Mouse (Mus musculus) erythroblast, embryonic 14.5 days (primary cell): Measurements from ENCODE around the gene 2010111I01Rik. TPM values are rescaled to one million over a fixed set of nuclear protein-coding genes. Genes with fewer than 3 reads are reported as not detected.

ENCODE experiments used
- H3K27me3 ChIP-seq: 2 replicates; pipeline ENCODE4 v1.6.1; 2012; ENCODE audit warnings: inconsistent platforms; ENCODE audit not compliant: control insufficient read depth
- H3K36me3 ChIP-seq: 2 replicates; pipeline ENCODE4 v1.6.1; 2012; ENCODE audit warnings: mild to moderate bottlenecking, inconsistent platforms; ENCODE audit not compliant: control insufficient read depth
- H3K4me1 ChIP-seq: 2 replicates; pipeline ENCODE4 v1.6.1; 2012; ENCODE audit warnings: inconsistent platforms; ENCODE audit not compliant: control insufficient read depth
- H3K4me3 ChIP-seq: replicated peaks from 2 replicates; pipeline ENCODE3; 2012; ENCODE audit warnings: moderate library complexity, mild to moderate bottlenecking, inconsistent platforms
- H3K9me3 ChIP-seq: 2 replicates; pipeline ENCODE4 v1.6.1; 2012; ENCODE audit warnings: low read length, inconsistent platforms, mixed read lengths; ENCODE audit not compliant: control insufficient read depth
- GATA1 ChIP-seq: IDR thresholded peaks from 2 replicates; pipeline ENCODE4 v1.6.1; 2012; ENCODE audit warnings: low read length, inconsistent platforms, mixed read lengths
- TAL1 ChIP-seq: IDR thresholded peaks from 3 replicates; pipeline ENCODE4 v1.6.1; 2012; ENCODE audit warnings: low read length, inconsistent platforms, mixed read lengths
- polyA plus RNA-seq: library from polyadenylated mRNA; stranded (reverse); fragments of >175 nt; gene quantifications from 2 replicates; pipeline ENCODE4 v1.2.3, GENCODE M21; 2012

Gene 2010111I01Rik
- polyA plus RNA-seq, 1 experiment = 2.2 TPM

DNA sequence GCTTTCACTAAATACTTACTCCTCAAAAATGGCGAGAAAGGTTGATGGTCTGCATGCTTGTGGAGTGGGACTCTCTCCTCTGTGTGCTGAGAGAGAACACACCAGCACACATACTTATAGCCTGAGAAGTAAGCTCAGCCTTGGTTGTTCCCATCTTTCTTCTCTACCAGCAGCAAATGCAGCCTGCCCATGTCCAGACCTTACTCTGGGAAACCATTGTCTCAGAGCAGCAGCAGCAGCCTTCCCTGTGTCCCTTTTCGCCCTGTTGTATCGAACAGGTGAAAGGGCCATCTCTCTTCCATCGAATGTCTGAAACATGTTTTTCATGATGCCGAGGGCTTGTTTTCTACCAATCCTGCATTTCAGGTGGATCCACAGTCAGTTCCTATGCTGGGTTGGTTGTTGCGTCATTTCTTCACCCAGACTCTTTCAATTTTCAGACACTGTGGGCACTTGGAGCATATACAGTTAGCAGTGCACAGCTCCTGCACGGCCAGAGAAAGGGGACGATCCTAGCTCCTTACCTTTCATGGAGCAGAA is 285.8 kb downstream of the 2010111I01Rik start:
- Histone ChIP-seq H3K27me3 (no peaks in the 10 kb centered on the region), H3K4me3 (no peak overlapping the region), H3K4me1 (peaks cover 7% of the 10 kb centered on the region), H3K9me3 (no peaks in the 10 kb centered on the region), H3K36me3 (peaks cover 14% of the 10 kb centered on the region)
- no peak for TF ChIP-seq GATA1
- TF ChIP-seq TAL1 = no peak

DNA sequence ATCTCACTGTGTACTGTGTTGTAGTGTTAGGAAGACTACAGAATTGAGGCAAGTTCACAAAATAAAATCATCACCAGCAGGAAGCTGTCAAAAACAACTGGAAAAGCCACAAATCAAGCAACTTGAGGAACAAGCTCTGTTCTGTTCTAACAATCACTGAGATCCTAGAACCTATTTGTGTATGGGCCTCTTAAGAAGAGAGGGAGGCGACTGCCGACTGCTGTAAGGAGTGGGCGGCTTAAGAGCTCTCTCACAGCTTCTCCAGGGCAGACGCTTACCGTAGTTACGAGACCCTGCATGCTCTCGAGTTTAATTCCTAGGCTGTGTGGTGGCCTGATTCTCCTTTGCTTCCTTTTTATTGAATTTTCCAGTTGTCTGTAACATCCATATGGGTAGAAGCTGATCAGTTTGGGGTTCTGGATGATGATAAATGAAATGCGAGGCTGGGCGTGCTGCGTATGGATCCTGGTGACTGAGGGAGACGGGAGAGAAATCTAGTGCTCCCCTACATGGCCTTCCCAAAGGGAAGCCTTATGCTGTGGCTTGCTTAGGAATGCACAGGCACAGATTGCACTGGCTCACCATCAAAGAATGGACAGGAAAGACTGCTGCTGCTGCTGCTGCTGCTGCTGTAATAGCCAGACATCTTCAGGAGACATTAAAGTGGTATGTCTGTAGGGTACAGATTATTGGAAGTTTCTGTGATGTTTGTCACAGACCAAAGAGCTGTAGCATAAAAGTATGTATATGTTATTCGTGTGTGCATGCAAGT is 286.6 kb downstream of the 2010111I01Rik start:
- no peak overlapping the region for H3K4me3 ChIP-seq
- no peaks in the 10 kb centered on the region for H3K27me3 ChIP-seq
- H3K9me3 ChIP-seq = no peaks in the 10 kb centered on the region
- H3K36me3 ChIP-seq = peaks cover 14% of the 10 kb centered on the region
- peaks cover 7% of the 10 kb centered on the region for H3K4me1 ChIP-seq
- TF ChIP-seq GATA1 = no peak
- TF ChIP-seq TAL1 = no peak

DNA sequence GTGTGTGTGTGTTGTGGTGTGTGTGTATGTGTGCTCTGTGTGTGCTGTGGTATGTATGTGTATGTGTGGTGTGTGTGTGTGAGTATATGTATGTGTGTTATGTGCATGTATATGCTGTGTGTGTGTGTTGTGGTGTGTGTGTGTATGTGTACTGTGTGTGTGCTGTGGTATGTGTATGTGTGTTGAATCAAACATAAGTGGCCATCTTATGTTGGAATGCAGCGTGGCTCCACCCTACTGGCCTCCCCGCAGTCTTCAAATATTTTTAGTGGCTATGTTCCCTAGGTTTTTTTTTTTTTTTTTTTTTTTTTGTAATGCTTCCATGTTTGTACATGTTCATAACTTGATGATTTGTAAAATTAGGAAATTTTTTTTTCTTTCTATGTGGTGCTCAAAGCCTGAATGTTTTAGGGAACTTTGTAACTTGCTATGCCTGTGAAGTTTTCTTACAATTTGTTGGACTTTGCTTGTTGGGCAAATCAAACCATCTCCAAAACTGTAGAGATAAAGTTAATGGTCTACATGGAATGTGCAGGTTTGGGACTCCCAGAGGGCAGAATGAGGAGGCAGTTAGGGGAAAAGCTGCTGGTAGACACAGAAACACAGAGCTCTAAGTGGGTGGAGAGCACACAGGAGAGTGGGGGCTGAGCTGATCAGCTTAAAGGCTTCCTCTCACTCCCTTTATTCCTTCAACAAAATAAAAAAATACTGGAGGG is 287.8 kb downstream of the 2010111I01Rik start:
- H3K27me3 ChIP-seq = no peaks in the 10 kb centered on the region
- H3K4me1 ChIP-seq = peaks cover 7% of the 10 kb centered on the region
- H3K4me3 ChIP-seq = no peak overlapping the region
- peaks cover 14% of the 10 kb centered on the region for H3K36me3 ChIP-seq
- TF ChIP-seq TAL1 (no peak), GATA1 (no peak)
- no peaks in the 10 kb centered on the region for H3K9me3 ChIP-seq

DNA sequence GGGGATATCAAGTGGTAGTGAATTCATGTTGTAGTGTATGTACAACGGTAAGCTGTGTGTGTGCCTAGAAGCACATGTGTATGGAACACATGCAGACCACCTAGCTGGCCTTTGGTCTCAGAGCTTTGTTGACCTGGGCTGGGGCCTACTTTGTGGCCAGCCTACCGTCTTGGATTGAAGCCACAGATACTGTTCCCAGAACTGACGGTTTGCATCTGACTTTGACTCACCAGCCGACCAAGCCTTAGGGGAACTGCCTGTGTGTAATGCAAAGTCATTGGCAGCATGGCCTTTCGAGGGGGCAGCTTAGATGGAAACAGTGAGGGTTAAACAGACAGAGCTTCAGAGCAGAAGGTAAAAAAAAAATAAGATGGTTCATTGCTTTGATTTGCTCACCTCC is 288.5 kb downstream of the 2010111I01Rik start:
- TF ChIP-seq TAL1 = no peak
- TF ChIP-seq GATA1 = no peak
- Histone ChIP-seq H3K36me3 (peaks cover 10% of the 10 kb centered on the region), H3K9me3 (no peaks in the 10 kb centered on the region), H3K27me3 (no peaks in the 10 kb centered on the region), H3K4me3 (no peak overlapping the region), H3K4me1 (peaks cover 7% of the 10 kb centered on the region)

DNA sequence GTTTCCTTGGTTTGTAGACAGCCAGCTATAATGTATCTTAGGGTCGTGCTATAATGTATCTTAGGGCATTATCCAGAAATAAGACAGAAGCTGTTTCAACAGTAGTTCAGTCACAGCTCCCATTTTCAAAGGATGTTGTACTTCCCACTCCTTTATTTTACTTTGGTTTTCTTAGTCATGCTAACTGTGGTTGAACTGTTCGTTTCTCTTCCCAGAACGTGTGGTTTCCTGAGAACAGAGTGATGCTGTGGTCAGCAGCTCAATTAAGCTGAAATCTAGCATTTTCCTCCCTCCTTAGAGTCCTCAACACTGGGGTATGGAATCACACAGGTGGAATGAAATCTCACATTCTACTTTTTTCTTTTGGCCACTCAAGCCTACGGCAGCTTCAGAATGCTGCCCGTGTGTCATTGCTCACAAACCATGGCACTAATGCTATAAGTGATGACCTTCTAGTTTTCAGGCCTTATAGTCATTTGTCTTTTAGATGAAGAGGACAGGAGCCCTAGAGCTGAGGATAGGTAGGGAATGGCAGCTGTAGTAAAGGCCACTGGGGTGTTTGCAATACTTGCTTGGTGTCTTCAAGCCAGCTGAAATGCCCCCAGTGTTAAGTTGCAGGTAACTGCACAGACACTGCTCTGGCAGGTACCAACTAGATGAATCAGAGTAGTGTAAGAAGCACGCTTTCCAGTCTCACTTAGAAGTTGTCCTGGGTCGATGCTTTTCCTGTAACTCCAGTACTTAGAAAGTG is 289.4 kb downstream of the 2010111I01Rik start:
- no peaks in the 10 kb centered on the region for H3K27me3 ChIP-seq
- no peak for TF ChIP-seq GATA1
- TF ChIP-seq TAL1 = no peak
- H3K36me3 ChIP-seq = peaks cover 10% of the 10 kb centered on the region
- no peak overlapping the region for H3K4me3 ChIP-seq
- H3K4me1 ChIP-seq = peaks cover 7% of the 10 kb centered on the region
- no peaks in the 10 kb centered on the region for H3K9me3 ChIP-seq

DNA sequence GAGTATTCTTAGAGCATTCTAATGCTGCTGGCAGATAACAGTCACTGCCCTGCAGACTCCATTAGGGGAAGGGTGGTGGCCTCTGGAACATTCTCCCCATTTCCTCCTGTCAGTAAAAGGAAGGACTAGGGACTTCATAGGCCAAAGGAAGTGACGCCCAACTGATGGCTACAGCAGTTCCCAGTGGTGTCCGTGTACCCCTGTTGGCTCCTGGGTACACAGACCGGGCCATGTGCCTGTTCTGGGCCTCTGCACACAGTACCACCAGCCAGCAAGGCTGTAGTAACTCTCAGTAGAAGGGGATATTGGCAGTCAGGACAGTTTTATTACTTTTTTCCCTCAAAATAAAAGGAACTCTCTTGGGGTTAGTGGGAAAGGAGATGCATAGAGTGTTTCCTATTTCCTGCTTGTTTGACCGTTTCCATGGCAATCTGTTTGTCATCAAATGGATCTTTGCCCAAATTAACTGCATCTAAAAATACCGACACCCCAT is 290.9 kb downstream of the 2010111I01Rik start:
- H3K36me3 ChIP-seq = peaks cover 8% of the 10 kb centered on the region
- peaks cover 7% of the 10 kb centered on the region for H3K4me1 ChIP-seq
- H3K9me3 ChIP-seq = no peaks in the 10 kb centered on the region
- H3K27me3 ChIP-seq = no peaks in the 10 kb centered on the region
- H3K4me3 ChIP-seq = no peak overlapping the region
- TF ChIP-seq TAL1 (no peak), GATA1 (no peak)

DNA sequence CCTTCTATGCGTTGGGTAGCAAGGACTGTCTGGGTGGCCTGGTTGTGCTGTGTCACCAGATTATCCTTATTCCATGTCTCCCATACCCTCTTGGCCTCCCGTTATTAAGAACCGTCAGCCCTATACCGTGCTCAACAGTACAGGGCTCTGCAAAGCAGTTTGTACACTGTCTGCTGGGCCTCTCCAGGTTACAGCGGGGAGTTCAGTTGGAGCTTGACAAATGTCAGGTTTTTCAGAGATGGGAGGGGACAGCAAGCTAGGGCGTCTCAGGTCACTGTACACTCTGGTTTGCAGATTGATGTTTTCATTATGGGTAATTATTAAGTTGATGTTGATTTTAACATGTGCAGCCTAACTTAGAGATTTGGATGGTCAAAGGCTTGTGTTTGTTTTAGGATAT is 291.5 kb downstream of the 2010111I01Rik start:
- H3K36me3 ChIP-seq = peaks cover 7% of the 10 kb centered on the region
- peaks cover 7% of the 10 kb centered on the region for H3K4me1 ChIP-seq
- no peak overlapping the region for H3K4me3 ChIP-seq
- no peaks in the 10 kb centered on the region for H3K27me3 ChIP-seq
- no peaks in the 10 kb centered on the region for H3K9me3 ChIP-seq
- TF ChIP-seq GATA1 (no peak), TAL1 (no peak)

DNA sequence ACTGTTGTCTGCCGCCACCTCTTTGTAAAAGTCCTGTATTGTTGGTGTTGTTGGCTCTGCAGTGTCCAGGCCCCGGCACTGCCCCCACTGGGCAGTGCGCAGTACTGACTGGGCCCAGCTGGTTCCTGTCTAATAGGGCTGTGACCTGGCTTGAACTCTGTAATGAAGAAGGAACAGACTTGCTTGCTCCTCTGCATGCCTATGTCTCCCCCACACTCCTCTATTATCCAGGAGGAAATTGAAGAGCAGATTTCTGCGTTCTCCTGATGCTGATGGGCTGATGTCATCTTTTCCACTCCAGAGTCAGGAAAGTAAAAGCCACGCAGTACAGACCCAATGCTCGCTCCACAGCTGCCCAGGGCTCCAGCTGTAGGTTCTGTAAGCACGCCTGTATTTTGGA is 292.1 kb downstream of the 2010111I01Rik start:
- H3K4me3 ChIP-seq = no peak overlapping the region
- H3K36me3 ChIP-seq = peaks cover 4% of the 10 kb centered on the region
- no peaks in the 10 kb centered on the region for H3K27me3 ChIP-seq
- H3K4me1 ChIP-seq = peaks cover 7% of the 10 kb centered on the region
- no peaks in the 10 kb centered on the region for H3K9me3 ChIP-seq
- TF ChIP-seq GATA1 (no peak), TAL1 (no peak)
